Mouse (Mus musculus) spleen, adult 2 months (tissue): ENCODE results near the gene 1700001O22Rik.

Experiments used
- CTCF ChIP-seq: fragments of 200-500 bp; IDR thresholded peaks from 2 replicates; pipeline ENCODE4 v1.5.1; 2011; ENCODE audit warnings: mild to moderate bottlenecking, inconsistent platforms; ENCODE audit not compliant: insufficient read depth, insufficient read length, insufficient replicate concordance; ENCODE audit errors: extremely low read depth
- POLR2A ChIP-seq: fragments of 200-500 bp; IDR thresholded peaks from 2 replicates; pipeline ENCODE4 v1.6.1; 2011; ENCODE audit warnings: low read depth, low read length, inconsistent platforms

DNA sequence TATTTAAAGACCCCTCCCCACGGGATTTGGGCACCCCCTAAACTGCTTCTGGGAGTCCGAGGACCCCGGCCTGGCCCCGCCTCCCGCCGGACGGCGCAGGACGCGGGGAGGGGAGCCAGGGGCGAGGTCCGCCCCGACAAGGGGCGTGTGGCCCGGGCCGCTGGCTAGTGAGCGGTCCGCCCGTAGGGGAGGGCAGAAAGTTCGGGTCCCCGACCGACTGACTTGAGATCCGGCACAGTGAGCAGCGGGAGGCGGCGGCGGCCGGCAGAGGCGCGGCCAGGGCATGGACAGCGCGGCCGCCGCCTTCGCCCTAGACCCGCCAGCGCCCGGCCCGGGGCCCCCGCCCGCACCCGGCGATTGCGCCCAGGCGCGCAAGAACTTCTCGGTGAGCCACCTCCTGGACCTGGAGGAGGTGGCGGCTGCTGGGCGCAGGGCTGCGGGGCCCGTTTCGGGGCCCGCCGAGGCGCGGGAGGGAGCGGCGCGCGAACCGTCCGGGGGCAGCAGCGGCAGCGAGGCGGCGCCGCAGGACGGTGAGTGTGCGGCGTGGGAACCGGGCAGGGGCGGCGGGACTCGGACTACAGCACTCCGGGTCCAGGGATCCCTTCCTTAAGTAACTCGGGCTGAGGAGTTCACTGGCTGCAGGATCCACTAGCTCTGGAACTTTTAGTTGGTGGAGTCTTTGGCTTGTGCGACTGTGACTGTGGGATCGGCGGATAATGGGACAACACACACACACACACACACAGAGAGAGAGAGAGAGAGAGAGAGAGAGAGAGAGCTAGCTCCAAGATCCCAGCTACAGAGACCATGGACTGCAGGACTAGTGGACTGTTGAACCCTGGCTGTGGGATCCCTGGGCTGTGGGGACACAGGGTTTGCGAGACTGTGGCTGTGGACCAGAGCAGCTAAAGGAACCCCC is 42.0 kb upstream of the 1700001O22Rik start:
- TF ChIP-seq CTCF (no peak), POLR2A (no peak)
